Mouse (Mus musculus) myocyte (in vitro differentiated cells): Measurements from ENCODE around the gene Gm20388.

Experiments used
- POLR2A ChIP-seq: IDR thresholded peaks from one replicate; pipeline ENCODE4 v1.6.1; 2011; ENCODE audit warnings: low read depth, mild to moderate bottlenecking, control low read depth, moderate library complexity; ENCODE audit not compliant: insufficient read length
- TCF12 ChIP-seq: IDR thresholded peaks from one replicate; pipeline ENCODE4 v1.6.1; 2011; ENCODE audit warnings: mild to moderate bottlenecking, control low read depth; ENCODE audit not compliant: poor library complexity, insufficient read depth, severe bottlenecking

GRCm38 (mm10) chr8:122777701-122778100 lies 2867.1 kb downstream of the Gm20388 start:
- TF ChIP-seq POLR2A (no peak), TCF12 (no peak)
